Mouse (Mus musculus) olfactory bulb, adult 2 months (tissue): ENCODE data around the gene Xpo6.

Experiments used
- CTCF ChIP-seq: fragments of 200-500 bp; IDR thresholded peaks from 2 replicates; pipeline ENCODE4 v1.5.1; 2012; ENCODE audit warnings: low read depth, mild to moderate bottlenecking, low read length, moderate library complexity; ENCODE audit not compliant: insufficient read depth
- POLR2A ChIP-seq: fragments of 200-500 bp; IDR thresholded peaks from 2 replicates; pipeline ENCODE4 v1.6.1; 2012; ENCODE audit warnings: mild to moderate bottlenecking, low read depth, low read length, moderate library complexity; ENCODE audit not compliant: insufficient read depth

DNA sequence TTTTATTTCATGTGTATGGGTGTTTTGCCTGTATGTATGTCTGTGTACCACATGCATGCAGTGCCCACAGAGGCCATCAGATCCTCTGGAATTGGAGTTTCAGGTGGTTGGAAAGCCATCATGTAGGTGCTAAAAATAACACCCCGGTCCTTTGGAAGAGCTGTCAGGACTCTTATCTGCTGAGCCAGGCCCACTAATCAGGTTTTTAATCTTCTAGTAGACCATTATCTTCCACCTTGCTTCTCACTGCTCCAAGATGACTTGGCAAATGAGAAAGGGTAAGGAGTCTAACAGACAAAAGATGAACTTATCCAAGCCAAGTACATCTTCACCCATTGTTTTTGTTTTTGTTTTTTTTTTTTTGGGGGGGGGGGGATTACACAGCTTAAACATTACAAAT is 16.7 kb downstream of the Xpo6 start:
- no peak for TF ChIP-seq POLR2A
- TF ChIP-seq CTCF = no peak
